Mouse (Mus musculus): ENCODE data around the gene Mad1l1. TPM values are rescaled to one million over a fixed set of nuclear protein-coding genes. Genes with fewer than 3 reads are reported as not detected.

Gene Mad1l1
- polyA plus RNA-seq, 1 experiment: 51.5 TPM

DNA sequence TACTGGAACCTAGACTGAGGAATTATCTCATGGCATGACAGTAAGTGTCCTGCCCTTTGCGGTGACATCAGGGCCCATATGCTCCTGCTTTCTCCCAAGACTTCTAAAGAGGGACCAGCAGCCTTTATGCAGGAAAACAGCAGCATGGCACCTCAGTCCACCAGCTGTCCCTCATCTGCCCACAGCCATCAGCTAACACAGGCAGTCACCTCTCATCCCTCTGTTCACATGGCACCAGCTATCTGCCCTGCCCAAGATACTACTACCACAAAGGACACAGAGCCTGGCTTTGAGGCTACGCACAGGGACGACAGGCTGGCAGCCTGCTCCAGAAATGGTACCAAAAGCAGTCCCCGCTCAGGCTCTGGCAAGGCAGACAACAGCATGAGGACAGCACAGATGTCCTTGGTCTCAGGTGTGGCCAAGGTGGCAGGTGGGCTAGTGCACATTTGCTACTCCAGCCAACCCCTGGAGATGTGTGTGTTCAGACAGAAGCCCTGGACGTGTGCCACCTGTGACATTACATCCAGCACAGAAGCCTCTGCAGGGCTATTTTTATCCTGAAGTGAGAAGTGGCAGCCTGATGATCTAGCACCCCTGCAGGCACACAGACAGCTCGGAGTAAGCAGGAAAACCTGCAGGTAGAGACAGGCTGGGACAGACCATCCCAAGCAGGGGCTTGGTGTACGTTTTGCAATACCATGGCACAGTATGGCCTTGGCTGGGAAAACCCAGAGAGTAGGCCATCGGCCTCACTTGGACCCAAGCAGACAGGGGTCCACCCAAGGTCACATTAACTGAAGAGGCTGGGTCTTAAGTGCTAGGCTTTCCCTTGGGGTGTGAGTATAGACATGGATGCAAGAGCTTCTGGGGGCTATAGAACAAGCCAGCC, 185.4 kb downstream of the Mad1l1 start:
- no peak overlapping the region for H3K4me3 ChIP-seq (ENCODE audit: insufficient read depth, poor library complexity, severe bottlenecking)
- no peak for TF ChIP-seq FOSL1 (IDR thresholded peaks at IDR 0.05; ENCODE audit: insufficient read depth, low read length, poor library complexity, severe bottlenecking)
- no peak for TF ChIP-seq MAX (IDR thresholded peaks at IDR 0.05)
- TF ChIP-seq CEBPB (IDR thresholded peaks at IDR 0.05; ENCODE audit: low read depth): no peak
- no peak for TF ChIP-seq MYOD1 (IDR thresholded peaks at IDR 0.05; ENCODE audit: control insufficient read depth, insufficient read length, low read depth)
- no peak for TF ChIP-seq MYOG (IDR thresholded peaks at IDR 0.05; ENCODE audit: control insufficient read depth, extremely low read depth, insufficient read length)
- TF ChIP-seq CTCF (IDR thresholded peaks at IDR 0.05; ENCODE audit: control insufficient read depth, insufficient read depth, insufficient read length): no peak
- TF ChIP-seq USF1 (IDR thresholded peaks at IDR 0.05; ENCODE audit: low read depth): no peak
- H3K79me3 ChIP-seq (ENCODE audit: low read depth): no peaks in the 10 kb centered on the region
- H3ac ChIP-seq (ENCODE audit: control insufficient read depth, insufficient read length, low read depth): no peak overlapping the region
- no peaks in the 10 kb centered on the region for H3K36me3 ChIP-seq (ENCODE audit: control insufficient read depth, insufficient read depth)
- no peaks in the 10 kb centered on the region for H3K79me2 ChIP-seq (ENCODE audit: control insufficient read depth, insufficient read depth)
- H3K27me3 ChIP-seq (ENCODE audit: control insufficient read depth, insufficient read depth, insufficient read length): no peaks in the 10 kb centered on the region

DNA sequence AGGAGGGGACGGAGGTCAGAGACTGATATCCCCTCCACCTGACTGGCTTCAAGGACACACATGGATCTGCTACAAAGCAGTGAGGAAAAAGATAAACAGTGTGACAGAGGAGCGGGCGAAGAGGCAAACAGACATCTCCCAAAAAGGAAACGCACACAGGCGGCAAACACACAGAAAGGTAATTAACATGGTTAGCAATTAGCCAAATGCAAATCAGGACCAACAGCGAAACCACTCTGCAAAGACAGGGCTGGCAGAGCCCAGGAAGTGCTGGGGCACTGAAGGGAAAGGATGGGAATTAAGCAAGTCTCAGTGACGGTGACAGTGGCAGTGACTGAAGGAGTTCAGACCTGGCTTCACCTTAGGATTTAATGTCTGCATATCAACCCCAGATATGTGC, 187.3 kb downstream of the Mad1l1 start:
- no peaks in the 10 kb centered on the region for H3K79me3 ChIP-seq (ENCODE audit: low read depth)
- no peaks in the 10 kb centered on the region for H3K79me2 ChIP-seq (ENCODE audit: control insufficient read depth, insufficient read depth)
- TF ChIP-seq FOSL1 (IDR thresholded peaks at IDR 0.05; ENCODE audit: insufficient read depth, low read length, poor library complexity, severe bottlenecking): no peak
- TF ChIP-seq MYOG (IDR thresholded peaks at IDR 0.05; ENCODE audit: control insufficient read depth, extremely low read depth, insufficient read length): no peak
- TF ChIP-seq MAX (IDR thresholded peaks at IDR 0.05): no peak
- TF ChIP-seq CTCF (IDR thresholded peaks at IDR 0.05; ENCODE audit: control insufficient read depth, insufficient read depth, insufficient read length): no peak
- TF ChIP-seq CEBPB (IDR thresholded peaks at IDR 0.05; ENCODE audit: low read depth): no peak
- no peak for TF ChIP-seq USF1 (IDR thresholded peaks at IDR 0.05; ENCODE audit: low read depth)
- no peak for TF ChIP-seq MYOD1 (IDR thresholded peaks at IDR 0.05; ENCODE audit: control insufficient read depth, insufficient read length, low read depth)
- H3K27me3 ChIP-seq (ENCODE audit: control insufficient read depth, insufficient read depth, insufficient read length): no peaks in the 10 kb centered on the region
- no peak overlapping the region for H3ac ChIP-seq (ENCODE audit: control insufficient read depth, insufficient read length, low read depth)
- H3K4me3 ChIP-seq (ENCODE audit: insufficient read depth, poor library complexity, severe bottlenecking): no peak overlapping the region
- no peaks in the 10 kb centered on the region for H3K36me3 ChIP-seq (ENCODE audit: control insufficient read depth, insufficient read depth)

DNA sequence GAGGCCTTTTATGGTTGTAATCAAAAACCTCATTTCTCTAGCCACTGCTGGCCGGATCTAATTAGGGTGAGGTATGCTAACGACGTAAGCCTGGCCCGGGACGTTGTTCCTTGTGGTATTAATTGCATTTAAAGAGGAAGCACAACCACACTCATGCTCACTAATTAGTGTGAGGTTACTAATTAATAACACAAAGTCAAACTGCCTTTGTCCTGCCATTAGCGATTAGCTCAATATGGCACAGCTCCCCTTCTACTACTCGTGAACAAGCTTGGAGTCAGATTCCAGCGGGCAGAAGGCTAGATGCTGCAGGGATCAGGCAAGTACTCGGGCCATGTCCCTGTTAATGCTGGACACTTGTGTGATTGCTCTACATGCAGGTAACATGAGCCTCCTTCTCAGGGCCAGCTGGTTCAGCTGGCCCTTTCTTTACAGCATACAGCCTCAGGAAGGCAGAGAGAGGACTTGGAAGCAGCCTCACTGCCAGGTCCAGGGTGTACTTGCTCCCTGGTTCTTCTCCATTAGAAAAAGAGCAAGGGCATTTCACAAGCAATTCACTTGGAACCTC, 192.9 kb downstream of the Mad1l1 start:
- Histone ChIP-seq H3K4me3 (ENCODE audit: insufficient read depth, poor library complexity, severe bottlenecking) (no peak overlapping the region), H3K79me2 (ENCODE audit: control insufficient read depth, insufficient read depth) (no peaks in the 10 kb centered on the region), H3K79me3 (ENCODE audit: low read depth) (no peaks in the 10 kb centered on the region), H3ac (ENCODE audit: control insufficient read depth, insufficient read length, low read depth) (no peak overlapping the region), H3K36me3 (ENCODE audit: control insufficient read depth, insufficient read depth) (no peaks in the 10 kb centered on the region), H3K27me3 (ENCODE audit: control insufficient read depth, insufficient read depth, insufficient read length) (no peaks in the 10 kb centered on the region)
- no peak for TF ChIP-seq CEBPB (IDR thresholded peaks at IDR 0.05; ENCODE audit: low read depth)
- no peak for TF ChIP-seq CTCF (IDR thresholded peaks at IDR 0.05; ENCODE audit: control insufficient read depth, insufficient read depth, insufficient read length)
- TF ChIP-seq MAX (IDR thresholded peaks at IDR 0.05): no peak
- TF ChIP-seq USF1 (IDR thresholded peaks at IDR 0.05; ENCODE audit: low read depth): no peak
- no peak for TF ChIP-seq MYOG (IDR thresholded peaks at IDR 0.05; ENCODE audit: control insufficient read depth, extremely low read depth, insufficient read length)
- TF ChIP-seq MYOD1 (IDR thresholded peaks at IDR 0.05; ENCODE audit: control insufficient read depth, insufficient read length, low read depth): no peak
- TF ChIP-seq FOSL1 (IDR thresholded peaks at IDR 0.05; ENCODE audit: insufficient read depth, low read length, poor library complexity, severe bottlenecking): no peak

DNA sequence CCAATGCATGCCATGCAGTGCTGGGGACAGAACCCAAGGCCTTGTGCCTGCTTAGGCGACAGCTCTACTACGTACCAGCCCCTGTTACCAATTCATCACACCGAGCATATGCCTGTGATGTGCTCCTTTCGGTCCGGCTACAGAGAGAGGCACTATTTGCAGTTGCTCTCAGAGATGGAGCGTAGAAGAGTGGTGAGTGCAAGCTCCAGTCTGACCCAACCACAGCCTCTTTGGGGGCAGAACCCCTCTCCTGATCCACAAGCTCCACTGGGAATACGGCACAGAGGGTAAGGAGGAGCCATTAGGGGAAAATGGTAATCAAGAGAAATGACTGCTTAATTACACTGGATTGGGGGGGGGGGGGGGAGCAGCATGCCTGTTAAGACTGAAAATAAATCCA, 193.4 kb downstream of the Mad1l1 start:
- Histone ChIP-seq H3K79me2 (ENCODE audit: control insufficient read depth, insufficient read depth) (no peaks in the 10 kb centered on the region), H3K27me3 (ENCODE audit: control insufficient read depth, insufficient read depth, insufficient read length) (no peaks in the 10 kb centered on the region), H3K79me3 (ENCODE audit: low read depth) (no peaks in the 10 kb centered on the region), H3K4me3 (ENCODE audit: insufficient read depth, poor library complexity, severe bottlenecking) (no peak overlapping the region), H3ac (ENCODE audit: control insufficient read depth, insufficient read length, low read depth) (no peak overlapping the region), H3K36me3 (ENCODE audit: control insufficient read depth, insufficient read depth) (no peaks in the 10 kb centered on the region)
- TF ChIP-seq CTCF (IDR thresholded peaks at IDR 0.05; ENCODE audit: control insufficient read depth, insufficient read depth, insufficient read length) (no peak), USF1 (IDR thresholded peaks at IDR 0.05; ENCODE audit: low read depth) (no peak), FOSL1 (IDR thresholded peaks at IDR 0.05; ENCODE audit: insufficient read depth, low read length, poor library complexity, severe bottlenecking) (no peak), CEBPB (IDR thresholded peaks at IDR 0.05; ENCODE audit: low read depth) (no peak), MYOG (IDR thresholded peaks at IDR 0.05; ENCODE audit: control insufficient read depth, extremely low read depth, insufficient read length) (no peak), MYOD1 (IDR thresholded peaks at IDR 0.05; ENCODE audit: control insufficient read depth, insufficient read length, low read depth) (no peak), MAX (IDR thresholded peaks at IDR 0.05) (no peak)

DNA sequence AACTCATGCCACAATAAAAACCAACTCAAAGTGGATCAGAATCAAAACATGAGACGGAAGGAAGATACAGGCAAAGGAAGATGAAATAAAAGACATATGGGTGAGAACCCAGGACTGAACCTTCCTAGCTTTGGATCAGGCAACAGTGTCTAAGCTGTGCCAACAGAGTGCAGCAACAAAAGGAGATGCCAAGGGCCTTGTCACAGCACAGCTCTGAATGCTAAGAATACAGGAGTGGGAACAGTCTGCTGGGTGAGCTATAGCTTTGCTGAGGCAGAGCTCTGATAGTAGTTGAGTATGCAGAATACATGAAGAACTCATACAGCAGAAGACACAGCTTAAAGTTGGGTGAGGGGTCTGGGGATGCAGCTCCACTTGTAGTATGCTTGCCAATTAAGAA, 196.7 kb downstream of the Mad1l1 start:
- Histone ChIP-seq H3K79me3 (ENCODE audit: low read depth) (no peaks in the 10 kb centered on the region), H3K27me3 (ENCODE audit: control insufficient read depth, insufficient read depth, insufficient read length) (no peaks in the 10 kb centered on the region), H3K36me3 (ENCODE audit: control insufficient read depth, insufficient read depth) (no peaks in the 10 kb centered on the region), H3ac (ENCODE audit: control insufficient read depth, insufficient read length, low read depth) (no peak overlapping the region), H3K4me3 (ENCODE audit: insufficient read depth, poor library complexity, severe bottlenecking) (no peak overlapping the region), H3K79me2 (ENCODE audit: control insufficient read depth, insufficient read depth) (no peaks in the 10 kb centered on the region)
- TF ChIP-seq MAX (IDR thresholded peaks at IDR 0.05): no peak
- TF ChIP-seq MYOD1 (IDR thresholded peaks at IDR 0.05; ENCODE audit: control insufficient read depth, insufficient read length, low read depth): no peak
- TF ChIP-seq CTCF (IDR thresholded peaks at IDR 0.05; ENCODE audit: control insufficient read depth, insufficient read depth, insufficient read length): no peak
- TF ChIP-seq FOSL1 (IDR thresholded peaks at IDR 0.05; ENCODE audit: insufficient read depth, low read length, poor library complexity, severe bottlenecking): no peak
- TF ChIP-seq CEBPB (IDR thresholded peaks at IDR 0.05; ENCODE audit: low read depth): no peak
- TF ChIP-seq USF1 (IDR thresholded peaks at IDR 0.05; ENCODE audit: low read depth): no peak
- no peak for TF ChIP-seq MYOG (IDR thresholded peaks at IDR 0.05; ENCODE audit: control insufficient read depth, extremely low read depth, insufficient read length)

Measured in C2C12 (cell line).